Mouse (Mus musculus): Measurements from ENCODE around the gene Plac9b. TPM values are rescaled to one million over a fixed set of nuclear protein-coding genes. Genes with fewer than 3 reads are reported as not detected.

Plac9b gene
- total RNA-seq, 2 experiments from 2014 or later, result 70.8 to 77.8 TPM

Other genes with a start within 250 kb of the Plac9b start
- not detected for gene Cphx1, start 244.2 kb downstream of the Plac9b start, total RNA-seq (2021)
- gene Duxbl1, start 203.9 kb downstream of the Plac9b start, total RNA-seq (2021), result under 1 TPM; 0.17 to 0.62 TPM
- gene Gm9780, start 139.8 kb downstream of the Plac9b start, total RNA-seq (2021), result 10 to 100 TPM; 32.2 to 33.7 TPM
- gene Tmem254c, start 115.1 kb downstream of the Plac9b start, total RNA-seq (2021), result 10 to 100 TPM; 15.1 to 21.9 TPM
- gene Cphx2, start 101.0 kb downstream of the Plac9b start, total RNA-seq (2021), result not detected
- not detected for gene Cphx3, start 100.2 kb downstream of the Plac9b start, total RNA-seq (2021)
- under 1 TPM in 1 of 2 experiments, not detected in 1; 0.24 TPM for gene Duxbl2, start 64.1 kb downstream of the Plac9b start, total RNA-seq (2021)
- 10 to 100 TPM in 1 of 2 experiments, 1 to 10 TPM in 1; 6.3 to 11.2 TPM for gene Tmem254b, start 24.6 kb upstream of the Plac9b start, total RNA-seq (2021)
- gene Duxbl3, start 75.5 kb upstream of the Plac9b start, total RNA-seq (2021), result 1 to 10 TPM; 1.4 to 1.5 TPM

Measured in heart, postnatal 10 days (tissue).